Mouse (Mus musculus): Measurements from ENCODE around the gene Ralbp1.

The Ralbp1 gene

GRCm38 (mm10) chr17:65885697-65886529, at the start of gene Ralbp1:
Ralbp1 (minus strand) TSS chr17:65885798.
- peak; percentile 49 for DNase-seq (ENCODE audit: low spot score)

GRCm38 (mm10) chr17:65933741-65934140, 48.1 kb upstream of the Ralbp1 start:
- no peak for DNase-seq (ENCODE audit: low spot score)

DNA sequence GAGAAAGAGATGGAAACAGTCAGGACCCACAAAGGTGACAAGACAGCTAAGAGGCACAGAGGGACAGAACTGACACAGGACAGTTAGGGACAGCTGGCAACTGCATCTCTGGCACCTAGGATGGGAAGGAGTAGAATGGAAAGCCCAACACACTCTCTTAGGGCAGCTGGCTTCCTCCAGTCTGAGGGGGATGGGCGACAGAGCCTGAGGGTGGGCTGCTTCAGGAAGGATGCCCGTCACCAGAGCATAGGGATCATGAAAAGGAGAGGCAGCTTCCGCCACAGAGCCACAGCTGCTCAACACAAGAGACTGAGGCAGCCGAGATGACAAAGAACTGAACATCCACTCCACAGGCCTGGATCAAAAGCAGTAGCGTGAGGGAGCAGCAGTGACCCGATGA, 45.9 kb upstream of the Ralbp1 start:
- no peak for DNase-seq (ENCODE audit: low spot score)

GRCm38 (mm10) chr17:65930960-65931359, 45.4 kb upstream of the Ralbp1 start:
- peak; percentile 90 for DNase-seq (ENCODE audit: low spot score)

GRCm38 (mm10) chr17:65930158-65930826, 44.7 kb upstream of the Ralbp1 start:
- no peak for DNase-seq (ENCODE audit: low spot score)

DNA sequence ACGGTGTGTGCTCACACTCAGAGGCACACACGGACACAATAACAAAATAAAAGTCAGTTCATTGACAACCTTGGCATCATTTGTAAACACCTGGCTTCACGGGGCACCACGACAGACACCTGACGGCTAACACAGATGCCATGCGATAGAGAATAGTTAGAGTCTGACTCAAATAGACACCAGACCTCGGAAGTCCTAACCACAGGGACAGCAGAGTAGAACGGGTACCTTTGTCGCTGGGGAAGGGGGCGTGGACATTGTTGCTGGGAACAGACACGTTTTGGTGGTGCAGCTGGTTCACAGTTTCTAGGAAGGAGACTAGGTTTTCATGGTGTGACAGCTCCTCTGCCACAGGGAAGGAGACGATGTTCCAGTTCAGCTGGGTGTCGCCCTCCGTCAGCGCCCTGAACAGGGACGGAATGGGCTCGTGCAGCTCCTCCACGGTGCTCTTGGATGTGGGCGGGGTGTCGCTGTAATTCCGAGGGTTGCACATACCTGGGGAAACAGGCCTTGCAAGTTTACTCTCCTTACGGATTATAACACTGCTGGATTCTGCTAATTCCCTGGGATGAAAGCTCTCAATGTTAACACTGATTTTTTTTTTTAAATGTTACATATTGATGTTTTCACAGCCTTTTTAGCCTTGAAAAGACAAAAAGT, 43.9 kb upstream of the Ralbp1 start:
- DNase-seq (ENCODE audit: low spot score), result peak; percentile 82

- DNase-seq (ENCODE audit: low spot score), result no peak
Observed at GRCm38 (mm10) chr17:65927077-65927476, 41.5 kb upstream of the Ralbp1 start.

DNA sequence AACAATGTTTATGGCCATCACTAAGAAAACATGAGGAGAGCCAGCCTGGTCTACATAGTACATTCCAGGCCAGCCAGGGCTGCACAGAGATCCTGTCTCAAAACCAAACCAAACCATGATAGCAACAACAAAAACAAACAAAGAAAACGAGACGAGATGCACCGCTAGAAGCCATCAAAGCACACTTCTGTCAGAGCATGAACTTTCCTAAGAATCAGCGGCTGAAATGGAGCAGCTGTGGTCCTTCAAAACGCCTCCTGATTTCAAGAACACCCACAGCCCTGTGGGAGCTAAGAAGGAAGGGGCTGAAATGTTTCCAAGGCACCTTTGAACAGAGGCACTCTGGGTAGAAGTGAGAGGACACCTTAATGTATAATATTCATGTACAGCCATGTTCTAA, 38.6 kb upstream of the Ralbp1 start:
- peak; percentile 59 for DNase-seq (ENCODE audit: low spot score)

DNA sequence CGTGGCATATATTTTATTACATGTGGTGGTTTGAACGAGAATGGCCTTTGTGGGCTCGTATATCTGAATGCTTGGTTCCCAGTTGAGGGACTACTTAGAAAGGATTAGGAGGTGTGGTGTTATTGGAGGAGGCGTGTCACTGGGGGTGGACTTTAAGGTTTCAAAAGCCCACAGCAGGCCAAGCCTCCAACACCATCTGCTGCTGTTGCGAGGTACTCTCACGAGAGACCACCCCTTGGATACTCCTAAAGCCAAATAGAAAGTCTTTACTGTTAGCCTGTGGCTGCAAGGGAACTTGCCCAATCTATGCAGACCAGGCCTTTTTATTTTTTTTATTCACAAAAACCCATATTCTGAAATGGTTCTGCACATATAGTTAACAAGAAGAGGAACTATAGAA, 36.4 kb upstream of the Ralbp1 start:
- no peak for DNase-seq (ENCODE audit: low spot score)

- DNase-seq (ENCODE audit: low spot score), result no peak
Observed at GRCm38 (mm10) chr17:65919235-65919634, 33.6 kb upstream of the Ralbp1 start.

DNA sequence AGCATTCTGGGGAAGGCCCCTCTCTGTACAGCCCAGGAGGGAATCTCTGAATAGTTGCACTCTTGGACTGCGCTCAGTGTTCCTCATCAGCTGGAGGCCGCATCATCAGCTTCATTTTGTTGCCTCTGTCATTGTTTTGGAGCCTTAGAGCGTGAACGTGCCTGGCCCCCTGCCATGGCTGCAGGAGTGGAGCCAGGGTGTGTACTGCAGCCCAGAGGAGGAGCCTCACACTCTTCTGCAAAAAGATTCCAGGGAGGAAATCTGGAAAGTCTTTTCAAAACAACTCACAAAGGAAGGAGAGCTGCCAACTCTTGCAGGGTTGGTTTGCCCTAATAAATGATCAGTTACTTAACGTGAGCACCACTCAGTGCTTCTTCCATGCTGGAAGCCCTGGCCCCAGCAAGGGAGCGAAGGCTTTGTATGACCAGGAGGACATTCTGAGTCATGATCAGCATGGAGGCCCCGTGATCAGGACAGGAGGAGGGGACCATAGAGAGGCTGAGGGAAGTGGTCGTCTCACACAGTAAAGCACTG, 30.6 kb upstream of the Ralbp1 start:
- peak; percentile 90 for DNase-seq (ENCODE audit: low spot score)

GRCm38 (mm10) chr17:65914083-65914482, 28.5 kb upstream of the Ralbp1 start:
- peak; percentile 41 for DNase-seq (ENCODE audit: low spot score)

DNA sequence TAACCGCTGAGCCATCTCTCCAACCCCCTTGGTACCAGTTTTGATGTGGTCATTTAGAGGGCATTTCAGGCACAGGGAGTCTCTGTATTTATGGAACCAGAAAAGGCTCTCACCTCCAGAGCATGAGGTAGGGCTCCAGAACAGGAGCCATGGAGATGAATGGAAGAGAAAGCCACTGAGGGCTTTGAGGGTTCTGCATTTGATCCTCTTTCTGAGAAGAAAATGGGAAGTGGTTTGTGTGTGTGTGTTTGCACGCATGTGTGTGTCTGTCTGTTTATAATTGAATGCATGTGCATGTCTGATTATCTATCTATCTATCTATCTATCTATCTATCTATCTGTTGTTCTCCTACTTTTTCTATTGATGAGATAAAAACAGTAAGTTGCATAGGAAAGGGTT, 26.6 kb upstream of the Ralbp1 start:
- no peak for DNase-seq (ENCODE audit: low spot score)

- DNase-seq (ENCODE audit: low spot score), result no peak
Observed at GRCm38 (mm10) chr17:65911285-65912069, 25.9 kb upstream of the Ralbp1 start.

GRCm38 (mm10) chr17:65908270-65908669, 22.7 kb upstream of the Ralbp1 start:
- DNase-seq (ENCODE audit: low spot score), result no peak

GRCm38 (mm10) chr17:65906895-65907401, 21.4 kb upstream of the Ralbp1 start:
- no peak for DNase-seq (ENCODE audit: low spot score)

DNA sequence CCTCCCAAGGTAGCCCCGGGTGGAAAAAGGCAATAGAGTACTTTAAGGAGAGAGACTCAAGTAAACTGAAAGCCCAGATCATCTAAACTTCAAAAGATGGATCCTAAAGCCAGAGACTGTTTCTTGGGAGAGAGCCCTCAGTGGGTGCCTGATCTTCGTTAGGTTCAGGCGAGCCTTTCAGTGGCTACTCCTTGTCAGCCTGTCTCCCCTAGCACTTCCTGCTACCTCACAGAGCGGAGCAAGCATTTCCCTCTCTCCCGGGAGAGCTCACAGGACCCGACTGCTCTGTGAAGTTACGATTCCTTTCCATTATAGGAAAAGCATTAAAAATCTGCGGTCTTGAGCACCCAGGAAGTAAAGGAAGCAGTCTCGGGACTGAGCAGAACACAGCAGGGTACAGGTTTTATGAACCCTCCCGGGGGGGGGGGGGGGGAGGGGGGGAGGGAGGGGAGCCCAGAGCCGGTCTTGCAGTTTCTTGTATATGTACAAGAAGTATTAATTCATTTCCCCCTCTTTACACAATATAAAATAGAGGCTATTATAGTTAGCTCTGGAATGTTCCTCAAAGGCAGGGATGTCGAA, 20.8 kb upstream of the Ralbp1 start:
- no peak for DNase-seq (ENCODE audit: low spot score)

DNA sequence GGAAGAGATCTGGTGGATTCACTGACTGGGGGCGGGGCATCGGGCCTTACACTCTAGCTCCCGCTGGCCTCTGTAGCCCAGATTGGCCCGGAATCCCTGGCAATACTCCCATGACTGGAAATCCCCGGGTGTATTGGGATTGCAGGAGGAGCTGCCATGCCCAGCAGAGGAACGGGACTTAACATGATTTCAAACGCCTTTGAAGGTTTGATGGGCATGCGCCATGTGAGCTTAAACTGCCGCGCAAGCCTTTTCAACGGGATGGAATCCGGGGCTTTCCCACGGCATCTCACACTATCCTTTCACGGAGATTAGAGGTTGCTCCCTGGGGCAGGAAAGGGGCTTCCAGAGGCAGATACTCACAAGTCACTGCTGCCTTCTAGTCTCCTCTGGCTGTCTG, 19.6 kb upstream of the Ralbp1 start:
- DNase-seq (ENCODE audit: low spot score), result no peak

GRCm38 (mm10) chr17:65903826-65904225, 18.2 kb upstream of the Ralbp1 start:
- DNase-seq (ENCODE audit: low spot score), result no peak

DNA sequence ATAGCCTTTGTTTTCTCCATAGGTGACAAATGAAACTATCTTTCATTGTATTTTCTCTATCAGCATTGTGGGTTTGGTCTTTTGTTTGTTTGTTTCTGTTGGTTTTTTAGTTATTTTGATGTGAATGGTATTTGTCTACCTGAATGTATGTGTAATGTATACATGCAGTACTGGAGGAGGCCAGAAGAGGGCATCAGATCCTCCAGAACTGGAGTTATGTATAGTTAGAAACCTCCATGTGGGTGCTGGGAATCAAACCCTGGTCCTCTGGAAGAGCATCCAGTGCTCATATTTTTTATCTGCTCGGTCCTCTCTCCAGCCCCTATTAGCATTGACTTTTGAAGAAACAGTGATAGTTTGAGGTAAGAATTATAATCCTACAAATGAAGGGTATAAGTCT, 17.4 kb upstream of the Ralbp1 start:
- DNase-seq (ENCODE audit: low spot score), result no peak

DNA sequence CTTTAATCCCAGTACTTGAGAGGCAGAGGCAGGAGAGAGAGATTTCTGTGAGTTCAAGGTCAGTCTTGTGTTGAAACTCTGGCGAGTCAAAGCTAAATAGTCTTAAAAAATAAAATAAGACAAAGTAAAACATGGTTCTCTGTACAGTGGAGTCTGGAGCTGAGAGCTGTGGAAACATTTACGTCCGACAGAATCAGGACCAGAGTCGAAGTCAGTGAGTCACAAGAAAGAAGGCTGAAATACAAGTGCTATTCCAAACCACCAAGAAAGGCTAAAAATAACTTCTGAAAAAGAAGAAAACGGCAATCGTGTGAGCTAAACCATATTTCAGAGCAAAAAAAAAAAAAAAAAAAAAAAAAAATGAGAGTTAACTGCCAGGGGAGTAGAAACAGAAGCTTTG, 16.7 kb upstream of the Ralbp1 start:
- DNase-seq (ENCODE audit: low spot score), result no peak

All from lung, postnatal 25 days (tissue).